Mouse (Mus musculus): ENCODE measurements at regions not wholly inside any gene's neighbourhood (a gene's known extent, or its start where the extent isn't known, plus 50 kb on each side); places are given as distances from the start of the nearest gene placed in this dataset.

DNA sequence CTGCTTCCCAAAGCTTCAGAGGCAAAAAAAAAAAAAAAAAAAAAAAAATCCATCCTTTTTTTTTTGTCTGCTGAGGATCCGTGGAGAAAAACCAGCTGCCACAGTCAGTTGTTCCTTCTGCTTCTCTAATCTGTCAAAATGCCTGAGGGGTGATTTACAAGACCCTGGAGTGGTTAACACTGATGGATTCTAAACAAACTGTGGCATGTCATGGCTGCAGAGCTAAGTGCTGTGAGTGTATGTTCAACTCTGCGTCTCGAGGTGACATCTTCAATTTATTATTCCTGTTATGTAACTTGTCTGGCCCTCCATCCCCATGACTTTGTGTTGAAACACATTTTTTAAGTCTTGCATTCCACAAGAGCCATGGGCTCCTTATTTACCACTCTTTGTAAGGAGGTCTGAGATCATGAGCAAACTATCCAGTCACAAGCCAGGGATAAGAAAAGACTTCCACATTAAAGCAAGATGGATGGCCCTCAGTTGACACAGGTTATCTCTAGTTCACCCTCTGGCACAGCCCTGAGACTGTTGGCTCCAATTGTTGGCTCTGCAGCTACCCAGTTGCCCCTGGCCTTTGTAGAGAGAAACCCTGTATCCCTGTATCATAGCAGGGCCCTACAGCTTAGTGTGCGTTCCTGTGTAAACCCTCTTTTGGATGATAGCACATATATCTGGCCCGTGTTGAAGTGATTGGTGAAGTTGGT lies 153.6 kb downstream of the Thbs2 start:
- no peak for DNase-seq

DNA sequence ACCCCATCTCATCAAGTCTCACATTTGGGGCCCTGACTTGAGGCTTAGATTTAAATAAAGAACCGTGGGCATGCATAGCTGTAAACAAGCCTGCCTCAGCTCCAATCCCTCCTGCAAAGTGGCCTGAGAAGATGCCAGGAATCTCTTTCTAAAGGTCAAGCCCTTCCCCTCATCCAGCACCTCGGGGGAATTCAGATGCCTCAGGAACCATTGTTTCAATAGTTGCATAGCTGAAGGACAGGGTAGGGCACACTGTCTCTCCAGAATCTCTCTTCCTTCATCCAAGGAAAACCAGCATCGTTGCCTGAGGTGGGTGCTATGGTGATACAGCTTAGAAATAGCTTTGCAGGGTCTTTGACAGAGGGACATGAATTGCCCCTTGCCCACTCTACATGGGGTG lies 154.4 kb downstream of the Thbs2 start:
- no peak for DNase-seq

- no peak for DNase-seq
These were observed 154.8 kb downstream of the Thbs2 start for GRCm38 (mm10) chr17:14539191-14539590.

GRCm38 (mm10) chr17:14538527-14538926 lies 155.5 kb downstream of the Thbs2 start:
- DNase-seq, result no peak

DNA sequence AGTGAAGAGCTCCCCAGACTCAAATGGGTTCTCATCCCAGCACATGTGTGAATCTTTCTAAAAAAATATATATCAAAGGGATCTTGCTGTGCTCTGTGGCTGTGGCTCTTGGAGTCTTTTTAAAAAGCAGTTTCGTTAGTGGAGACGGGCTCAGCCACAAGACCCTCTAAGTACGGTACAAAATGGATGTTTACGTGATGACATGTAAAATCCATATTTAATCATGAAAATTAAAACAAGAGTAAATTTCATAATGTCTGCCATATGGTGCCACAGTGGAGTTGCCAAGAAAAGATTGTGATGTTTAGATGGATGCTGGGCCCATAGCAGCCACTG lies 161.1 kb downstream of the Thbs2 start:
- no peak for DNase-seq

DNA sequence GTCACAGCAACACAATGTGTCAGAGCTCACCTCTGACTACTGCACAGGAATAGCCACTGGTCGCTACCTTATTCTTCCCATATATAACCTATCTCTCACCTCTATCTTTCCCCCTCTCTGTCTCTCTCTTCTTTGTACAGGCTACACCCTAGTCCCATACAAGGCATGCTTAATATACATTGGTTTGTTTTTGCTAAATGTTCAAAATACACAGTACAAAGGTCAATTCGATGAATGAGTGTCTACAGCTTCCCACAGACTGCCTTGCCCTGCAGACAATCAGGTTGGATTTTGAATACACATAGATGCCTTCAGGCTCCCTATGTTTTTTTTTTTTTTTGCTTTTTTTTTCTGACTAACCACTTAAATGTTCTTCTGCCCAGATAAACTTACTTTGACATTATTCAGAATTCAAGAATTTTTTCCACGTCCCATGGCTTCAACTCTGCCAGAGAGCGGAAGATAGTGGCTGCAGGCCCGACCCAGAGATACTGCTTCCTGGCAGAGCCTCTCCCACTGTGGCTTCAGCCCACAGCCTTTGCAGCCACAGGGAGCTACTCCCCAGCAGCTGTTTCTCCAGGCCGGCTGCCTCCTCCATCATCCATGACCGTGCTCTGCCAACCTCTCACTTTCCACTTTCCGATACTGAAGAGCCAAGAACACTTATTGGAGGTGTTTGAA lies 161.6 kb downstream of the Thbs2 start:
- peak; percentile 66 for DNase-seq

- no peak for DNase-seq
These were observed 162.2 kb downstream of the Thbs2 start for GRCm38 (mm10) chr17:14531796-14532195.

DNA sequence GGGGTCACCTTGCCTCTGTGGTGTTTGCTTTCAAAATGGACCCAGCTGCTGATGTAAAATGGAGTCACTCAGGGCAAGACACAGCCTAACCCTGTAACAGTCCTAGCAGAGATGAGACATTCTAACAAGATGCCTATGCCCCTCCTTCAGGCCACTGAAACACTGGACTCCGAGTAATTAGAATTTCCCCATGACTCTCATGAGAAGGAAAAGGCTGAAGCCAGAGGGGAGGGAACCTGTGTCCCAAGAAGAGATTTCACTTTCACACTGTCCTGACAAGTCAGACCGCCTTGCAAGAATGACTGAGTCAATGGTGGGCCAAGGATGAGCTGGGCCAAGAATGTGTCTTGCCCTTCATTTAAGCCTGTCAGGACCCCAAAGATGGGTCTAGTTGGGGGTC lies 166.3 kb downstream of the Thbs2 start:
- no peak for DNase-seq

GRCm38 (mm10) chr17:14525255-14525654 lies 168.8 kb downstream of the Thbs2 start:
- DNase-seq, result no peak

DNA sequence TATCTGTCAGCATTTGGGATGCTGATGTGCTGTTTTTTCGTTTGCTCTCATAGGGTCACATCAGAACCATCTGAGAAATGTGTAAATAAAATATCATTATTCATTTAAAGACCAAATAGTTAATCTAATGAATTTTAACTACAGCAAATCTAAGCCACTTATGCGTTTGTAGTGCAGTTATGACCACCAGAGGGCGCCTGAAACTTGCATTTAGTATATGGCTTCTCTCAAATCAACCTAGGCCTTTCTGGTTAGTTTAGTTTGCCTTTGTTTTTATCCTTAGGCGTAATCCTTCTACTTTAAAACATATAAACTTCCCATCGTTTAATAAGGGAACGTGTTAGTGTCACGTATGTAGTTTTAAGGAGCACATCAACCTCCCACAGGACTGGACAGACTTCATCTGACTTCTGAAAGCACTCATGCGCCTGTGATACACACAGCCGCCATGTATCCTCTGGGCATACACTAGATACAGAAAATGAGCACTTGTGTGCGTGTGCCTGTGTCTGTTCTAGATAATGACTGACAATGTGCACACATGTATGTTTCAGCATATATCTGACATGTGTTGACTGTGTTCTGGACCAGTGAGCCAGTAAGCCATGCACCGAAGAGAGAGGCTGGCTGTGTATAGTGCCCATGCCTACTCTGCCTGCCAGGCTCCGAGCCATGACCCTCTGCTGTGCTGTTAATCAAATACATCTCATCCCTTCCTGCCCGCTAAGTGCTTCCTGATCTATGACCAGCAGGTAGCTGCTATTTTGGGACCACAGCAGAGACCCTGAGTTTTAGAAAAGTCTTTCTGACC lies 169.4 kb downstream of the Thbs2 start:
- DNase-seq, result no peak

DNA sequence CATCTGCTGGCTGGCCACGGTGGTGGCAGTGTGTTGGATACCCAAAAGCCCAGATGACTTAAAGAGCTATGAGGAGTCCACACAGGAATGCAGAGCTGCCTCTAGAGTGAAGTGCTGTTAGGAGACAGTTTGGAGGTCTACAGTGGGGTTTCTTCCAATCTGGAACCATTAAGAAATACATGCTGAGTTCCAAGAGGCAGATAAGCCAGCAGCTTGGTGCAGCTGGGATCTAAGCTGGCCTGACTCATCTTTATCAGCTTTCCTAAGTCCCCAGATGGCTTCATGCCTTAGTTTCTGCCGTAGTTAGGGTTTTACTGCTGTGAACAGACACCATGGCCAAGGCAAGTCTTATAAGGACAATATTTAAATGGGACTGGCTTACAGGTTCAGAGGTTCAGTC lies 172.0 kb downstream of the Thbs2 start:
- no peak for DNase-seq

- DNase-seq, result peak; percentile 22
These were observed 173.5 kb downstream of the Thbs2 start for GRCm38 (mm10) chr17:14520565-14520964.

DNA sequence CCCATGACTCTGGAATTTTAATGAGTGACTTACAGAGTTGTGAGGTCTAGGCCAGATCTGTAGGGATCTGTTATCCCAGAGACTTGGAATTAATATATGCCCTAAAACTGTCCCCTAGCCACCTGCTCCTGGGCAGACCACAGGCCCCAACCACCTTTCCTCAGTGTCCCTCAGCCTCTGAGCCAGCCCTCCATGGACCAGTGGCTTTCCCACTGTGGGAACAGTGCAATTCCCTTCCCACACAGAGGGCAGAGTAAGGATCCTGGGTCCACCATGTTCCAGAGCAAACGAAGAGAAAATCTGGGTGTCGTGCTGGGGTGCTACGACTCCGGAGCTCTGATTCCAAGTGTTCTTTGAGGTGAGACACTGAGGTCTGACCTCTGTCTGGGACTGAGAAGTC lies 174.7 kb downstream of the Thbs2 start:
- DNase-seq, result no peak

- no peak for DNase-seq
These were observed 175.8 kb downstream of the Thbs2 start for GRCm38 (mm10) chr17:14518216-14518615.

- DNase-seq, result no peak
These were observed 176.7 kb downstream of the Thbs2 start for GRCm38 (mm10) chr17:14517368-14517767.

GRCm38 (mm10) chr17:14516097-14516496 lies 177.9 kb downstream of the Thbs2 start:
- peak; percentile 15 for DNase-seq

GRCm38 (mm10) chr17:14513454-14513853 lies 180.6 kb downstream of the Thbs2 start:
- DNase-seq, result no peak

DNA sequence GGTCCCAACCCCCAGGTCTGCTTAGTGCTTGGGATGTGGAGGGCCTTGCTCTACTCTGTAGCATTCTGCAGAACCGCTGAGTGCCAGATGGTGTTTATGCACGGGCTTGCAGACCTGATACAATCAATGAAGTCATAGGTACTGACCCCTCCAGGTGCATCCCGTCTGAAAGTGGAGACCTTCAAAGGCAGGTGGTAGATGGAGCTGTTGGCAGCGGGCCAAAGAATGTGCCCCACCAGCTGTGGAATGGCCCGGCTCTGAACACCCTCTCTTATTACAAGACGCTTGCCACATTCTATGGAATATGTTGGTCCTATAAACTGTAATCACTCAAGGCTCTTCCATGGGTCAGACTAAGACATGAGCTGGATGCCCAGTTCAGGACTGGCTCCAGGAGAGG lies 183.5 kb downstream of the Thbs2 start:
- no peak for DNase-seq

DNA sequence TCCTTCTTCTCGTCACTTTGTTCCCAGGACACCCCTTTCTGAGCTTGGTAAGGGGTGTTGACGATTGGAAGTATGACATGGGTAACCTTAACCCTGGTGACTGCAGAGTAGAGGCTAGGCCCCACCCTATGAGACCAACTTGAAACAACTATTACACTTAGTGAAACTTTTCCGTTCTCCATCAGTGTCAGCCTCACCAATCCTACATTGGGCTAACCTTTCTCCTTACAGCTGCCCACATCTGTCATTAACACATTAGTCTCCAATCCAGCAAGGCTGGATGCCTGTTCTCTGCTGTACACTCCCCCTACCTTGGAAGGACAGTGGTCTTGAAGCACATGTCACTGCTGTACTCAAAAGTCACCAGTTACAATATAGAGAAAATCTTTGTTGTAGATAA lies 186.9 kb downstream of the Thbs2 start:
- DNase-seq, result no peak

GRCm38 (mm10) chr17:14506123-14506522 lies 187.9 kb downstream of the Thbs2 start:
- DNase-seq, result no peak

GRCm38 (mm10) chr17:14505415-14505814 lies 188.6 kb downstream of the Thbs2 start:
- DNase-seq, result peak; percentile 15

DNA sequence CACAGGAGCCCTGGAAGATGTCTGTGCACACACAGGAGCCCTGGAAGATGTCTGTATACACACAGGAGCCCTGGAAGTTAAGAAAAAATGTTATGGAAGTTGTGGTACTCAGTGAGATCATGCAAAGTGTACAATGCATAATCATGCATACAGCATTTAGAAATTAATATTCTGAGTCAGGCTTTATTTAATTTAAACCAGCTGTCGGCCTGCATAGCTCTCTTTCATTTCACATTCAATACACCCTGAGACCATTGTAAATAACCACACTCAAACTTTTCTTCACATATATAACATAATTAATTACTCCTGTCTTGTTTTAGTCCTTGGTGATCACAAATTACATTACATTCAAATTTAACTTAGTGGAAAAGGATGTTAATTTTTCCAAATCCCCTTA lies 190.4 kb downstream of the Thbs2 start:
- no peak for DNase-seq

GRCm38 (mm10) chr17:14501341-14501740 lies 192.7 kb downstream of the Thbs2 start:
- DNase-seq, result peak; percentile 34
